Mouse (Mus musculus) spleen, postnatal 10 days (tissue): ENCODE measurements around the gene 4930595M18Rik.

Experiments used
- DNase-seq, 2 experiments: peaks; one replicate each; pipeline ENCODE4 v3.0.0; 2021 to 2022; ENCODE audit warnings: low spot score in 2 of 2

Gene 4930595M18Rik

GRCm38 (mm10) chrX:81458021-81458420 lies at the start of gene 4930595M18Rik:
Gene 4930595M18Rik, minus strand, starts transcription at chrX:81458121.
- no peak for DNase-seq

GRCm38 (mm10) chrX:81472500-81472899 lies 14.6 kb upstream of the 4930595M18Rik start:
- no peak for DNase-seq
